33 mouse cellular contexts compared by ENCODE assay signal in genomic region chr3:90503444-90503843, GRCm38 (mm10). TPM values are rescaled to one million over a fixed set of nuclear protein-coding genes. Genes with fewer than 3 reads are reported as not detected.
"Had no signal": no experiment of that assay in that cellular context is flagged by ENCODE, and none has a peak within 500 bp of the region (broad histone marks: within the 10 kb centered on the region; RNA-seq: fewer than 3 reads in every experiment).

No protein-coding gene starts in this region.

- DNase-seq: gastrocnemius, adult 2 months; gastrocnemius, postnatal 10 days; gastrocnemius, postnatal 25 days; heart, adult 18-20 months; heart, postnatal 14 days; heart, postnatal 36 days; kidney, adult 18-20 months; kidney, adult 8-10 months; kidney, postnatal 10 days; kidney, postnatal 25 days; kidney, postnatal 4 days; left cerebral cortex, postnatal 4 days had no signal

- H3K27me3 ChIP-seq: heart, embryonic 13.5 days; heart, embryonic 15.5 days; hindbrain, embryonic 13.5 days; hindbrain, embryonic 15.5 days; intestine, embryonic 15.5 days; limb, embryonic 13.5 days; limb, embryonic 15.5 days; liver, embryonic 12.5 days had no signal

- H3K27ac ChIP-seq: gastrocnemius, adult 2 months; heart, embryonic 13.5 days; heart, embryonic 15.5 days; hindbrain, embryonic 13.5 days; hindbrain, embryonic 15.5 days; hindbrain, postnatal 0 days; intestine, embryonic 15.5 days; layer of hippocampus, adult 2 months; left cerebral cortex, adult 2 months; limb, embryonic 13.5 days; limb, embryonic 15.5 days; liver, embryonic 12.5 days had no signal

- ATAC-seq: hindbrain, postnatal 0 days; inflammation-experienced regulatory T-cells, adult 6 months; intestine, embryonic 15.5 days; intestine, postnatal 0 days; liver, embryonic 12.5 days had no signal

- H3K9me3 ChIP-seq: heart, embryonic 13.5 days; heart, embryonic 15.5 days; hindbrain, embryonic 13.5 days; hindbrain, embryonic 15.5 days; intestine, embryonic 15.5 days; limb, embryonic 13.5 days; limb, embryonic 15.5 days; liver, embryonic 12.5 days had no signal

- H3K9ac ChIP-seq: heart, embryonic 13.5 days; heart, embryonic 15.5 days; hindbrain, embryonic 15.5 days; intestine, embryonic 15.5 days; limb, embryonic 13.5 days; limb, embryonic 15.5 days; liver, embryonic 12.5 days had no signal

- H3K4me3 ChIP-seq: gastrocnemius, adult 2 months; heart, embryonic 13.5 days; heart, embryonic 15.5 days; hindbrain, embryonic 13.5 days; hindbrain, embryonic 15.5 days; intestine, embryonic 15.5 days; layer of hippocampus, adult 2 months; left cerebral cortex, adult 2 months; limb, embryonic 13.5 days; limb, embryonic 15.5 days; liver, embryonic 12.5 days had no signal

- H3K4me2 ChIP-seq: heart, embryonic 11.5 days; heart, embryonic 13.5 days; heart, embryonic 15.5 days; hindbrain, embryonic 13.5 days; hindbrain, embryonic 15.5 days; intestine, embryonic 15.5 days; limb, embryonic 13.5 days; limb, embryonic 15.5 days; liver, embryonic 12.5 days had no signal

RNA-seq across cellular contexts. Expression of gene S100a14, which starts 23.2 kb away (rescaled TPM):
- total RNA-seq: granulocyte monocyte progenitor cell, adult 5-6 weeks; hematopoietic stem cell, adult 5-6 weeks; hindbrain, postnatal 0 days; left cerebral cortex, postnatal 4 days; liver, adult 2 months had no signal
- polyA plus RNA-seq: frontal cortex, adult 2 months; heart, embryonic 11.5 days; heart, postnatal 0 days; hindbrain, embryonic 11.5 days; hindbrain, embryonic 13.5 days; hindbrain, postnatal 0 days; limb, embryonic 11.5 days; liver, adult 2 months; liver, embryonic 12.5 days had no signal
